In the genomic region with DNA sequence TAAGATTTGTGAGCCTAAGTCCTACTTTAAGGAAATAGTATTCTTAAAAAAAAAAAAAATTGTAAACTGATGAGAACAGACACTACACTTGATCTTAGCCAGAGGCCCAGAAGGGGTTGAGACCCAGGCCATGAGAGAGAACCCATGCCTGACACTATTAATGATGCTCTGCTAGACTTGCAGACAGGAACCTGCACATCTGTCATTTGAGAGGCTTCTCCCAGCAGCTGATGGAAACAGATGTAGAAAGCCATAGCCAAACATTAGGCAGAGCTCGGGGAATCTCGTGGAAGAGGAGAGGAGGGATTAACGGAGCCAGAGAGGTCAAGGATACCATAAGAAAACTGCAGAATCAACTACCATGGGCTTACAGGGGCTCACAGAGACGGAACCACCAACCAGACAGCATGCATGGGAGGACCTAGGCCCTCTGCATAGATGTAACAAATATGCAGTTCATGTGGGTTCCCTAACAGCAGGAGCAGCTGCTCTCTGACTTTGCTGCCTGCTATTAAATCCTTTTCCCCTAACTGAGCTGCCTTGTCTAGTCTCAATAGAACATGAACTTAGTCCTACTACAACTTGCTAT, we compare ENCODE assay signal across 23 mouse cellular contexts. TPM values are rescaled to one million over a fixed set of nuclear protein-coding genes. Genes with fewer than 3 reads are reported as not detected.
A peak's percentile ranks its signal among the peaks of the same experiment; 100 is the strongest.
DNase-seq lines count a peak whose midpoint lies in the region; ATAC-seq and TF ChIP-seq lines count a peak whose summit lies in the region.
"Had no signal": no experiment of that assay in that cellular context is flagged by ENCODE, and none has a peak within 500 bp of the region (broad histone marks: within the 10 kb centered on the region; RNA-seq: fewer than 3 reads in every experiment).

No protein-coding gene starts in this region.

- H3K27me3 ChIP-seq in hindbrain, embryonic 16.5 days (replicated peaks; ENCODE audit: control insufficient read depth, insufficient read depth, low read length), result no peaks in the 10 kb centered on the region
- no peaks in the 10 kb centered on the region for H3K27me3 ChIP-seq in hindbrain, postnatal 0 days (ENCODE audit: insufficient read depth, low read length)
- no peaks in the 10 kb centered on the region for H3K27me3 ChIP-seq in midbrain, embryonic 11.5 days (ENCODE audit: control insufficient read depth, insufficient read depth, low read length)
- H3K27me3 ChIP-seq in midbrain, postnatal 0 days (ENCODE audit: insufficient read depth, low read length), result no peaks in the 10 kb centered on the region
- H3K27me3 ChIP-seq in limb, embryonic 13.5 days, result no peaks in the 10 kb centered on the region
- H3K27me3 ChIP-seq: CH12.LX; heart, embryonic 12.5 days; hindbrain, embryonic 13.5 days had no signal

- peak; percentile 37; the same call in 1 of the 2 replicates for ATAC-seq in hindbrain, embryonic 16.5 days
- no peak for ATAC-seq in hindbrain, postnatal 0 days
- ATAC-seq in midbrain, embryonic 11.5 days (ENCODE audit: low FRiP score), result no peak
- ATAC-seq in midbrain, postnatal 0 days (ENCODE audit: low FRiP score), result no peak
- peak; percentile 48 for ATAC-seq in limb, embryonic 13.5 days (ENCODE audit: low FRiP score, low read depth)

- TF ChIP-seq CTCF in hindbrain, postnatal 0 days (IDR thresholded peaks at IDR 0.05; ENCODE audit: low read depth), result no peak
- TF ChIP-seq CTCF in midbrain, postnatal 0 days (IDR thresholded peaks at IDR 0.05), result no peak

- H3K9ac ChIP-seq in hindbrain, embryonic 16.5 days (ENCODE audit: low read depth, low read length), result no peak overlapping the region
- H3K9ac ChIP-seq in hindbrain, postnatal 0 days (replicated peaks; ENCODE audit: low read length), result no peak overlapping the region
- no peak overlapping the region for H3K9ac ChIP-seq in midbrain, embryonic 11.5 days (ENCODE audit: low read length)
- H3K9ac ChIP-seq in midbrain, postnatal 0 days (replicated peaks; ENCODE audit: low read length, poor library complexity, severe bottlenecking), result no peak overlapping the region
- no peak overlapping the region for H3K9ac ChIP-seq in limb, embryonic 13.5 days
- H3K9ac ChIP-seq: heart, embryonic 12.5 days; hindbrain, embryonic 13.5 days had no signal

- no peaks in the 10 kb centered on the region for H3K4me1 ChIP-seq in hindbrain, embryonic 16.5 days (ENCODE audit: control insufficient read depth, insufficient read depth, low read depth, low read length)
- no peaks in the 10 kb centered on the region for H3K4me1 ChIP-seq in hindbrain, postnatal 0 days (ENCODE audit: insufficient read depth, low read length)
- H3K4me1 ChIP-seq in midbrain, embryonic 11.5 days (ENCODE audit: control insufficient read depth, insufficient read depth, low read length), result no peaks in the 10 kb centered on the region
- H3K4me1 ChIP-seq in midbrain, postnatal 0 days (ENCODE audit: insufficient read depth, low read length), result 0 out of 2 replicates have a peak, but pooled peaks cover 2% of the 10 kb centered on the region
- H3K4me1 ChIP-seq in limb, embryonic 13.5 days, result peaks cover 5% of the 10 kb centered on the region; the same call in 1 of the 2 replicates

- 61% methylated on average over 4 of the region's 4 CpGs for WGBS in hindbrain, embryonic 16.5 days
- WGBS in hindbrain, postnatal 0 days, result 62% methylated on average over 4 of the region's 4 CpGs
- WGBS in midbrain, embryonic 11.5 days, result 53% methylated on average over 4 of the region's 4 CpGs
- 52% methylated on average over 4 of the region's 4 CpGs for WGBS in midbrain, postnatal 0 days
- 41% methylated on average over 4 of the region's 4 CpGs for WGBS in limb, embryonic 13.5 days

- H3K27ac ChIP-seq in hindbrain, embryonic 16.5 days (ENCODE audit: low read depth, low read length), result no peak overlapping the region
- no peak overlapping the region for H3K27ac ChIP-seq in hindbrain, postnatal 0 days
- H3K27ac ChIP-seq in midbrain, embryonic 11.5 days (ENCODE audit: low read depth, low read length), result no peak overlapping the region
- no peak overlapping the region for H3K27ac ChIP-seq in midbrain, postnatal 0 days (ENCODE audit: low read depth, low read length)
- H3K27ac ChIP-seq in limb, embryonic 13.5 days, result no peak overlapping the region
- H3K27ac ChIP-seq: hindbrain, embryonic 13.5 days had no signal

- no peaks in the 10 kb centered on the region for H3K36me3 ChIP-seq in hindbrain, embryonic 16.5 days (ENCODE audit: control insufficient read depth, insufficient read depth, low read length)
- no peaks in the 10 kb centered on the region for H3K36me3 ChIP-seq in hindbrain, postnatal 0 days (ENCODE audit: insufficient read depth, low read length)
- H3K36me3 ChIP-seq in midbrain, embryonic 11.5 days (ENCODE audit: control insufficient read depth, insufficient read depth, low read length), result no peaks in the 10 kb centered on the region
- H3K36me3 ChIP-seq in midbrain, postnatal 0 days (ENCODE audit: insufficient read depth, low read length), result no peaks in the 10 kb centered on the region
- H3K36me3 ChIP-seq in limb, embryonic 13.5 days, result no peaks in the 10 kb centered on the region; the same call in 1 of the 2 replicates
- H3K36me3 ChIP-seq: hindbrain, embryonic 13.5 days had no signal

- no peak for DNase-seq in hindbrain, postnatal 0 days (ENCODE audit: low spot score)
- peak; percentile 81 for DNase-seq in midbrain, embryonic 11.5 days (ENCODE audit: low spot score, missing footprints)
- DNase-seq in midbrain, postnatal 0 days (ENCODE audit: low spot score), result no peak
- no peak for DNase-seq in right cerebral cortex, postnatal 25 days
- no peak for DNase-seq in right cerebral cortex, postnatal 10 days (ENCODE audit: low spot score in 2 of 2)
- no peak for DNase-seq in lung, postnatal 25 days (ENCODE audit: low spot score)
- DNase-seq: adrenal gland, postnatal 36 days; cerebellum, adult 2 months; heart, adult 11 months; heart, postnatal 14 days; kidney, adult 18-20 months; kidney, postnatal 36 days; layer of hippocampus, adult 9-11 months; liver; lung, adult 18-20 months; lung, postnatal 14 days; right cerebral cortex, adult 18-20 months; thymus, postnatal 4 days had no signal

- H3K4me2 ChIP-seq in hindbrain, embryonic 16.5 days (ENCODE audit: low read length), result no peak overlapping the region
- H3K4me2 ChIP-seq in hindbrain, postnatal 0 days (ENCODE audit: low read depth, low read length), result no peak overlapping the region
- H3K4me2 ChIP-seq in midbrain, embryonic 11.5 days, result no peak overlapping the region
- H3K4me2 ChIP-seq in midbrain, postnatal 0 days (ENCODE audit: low read depth, low read length, poor library complexity, severe bottlenecking), result no peak overlapping the region
- no peak overlapping the region for H3K4me2 ChIP-seq in limb, embryonic 13.5 days (replicated peaks)
- H3K4me2 ChIP-seq: heart, embryonic 12.5 days; hindbrain, embryonic 13.5 days had no signal

- H3K9me3 ChIP-seq in hindbrain, embryonic 16.5 days (ENCODE audit: control insufficient read depth, low read length), result no peaks in the 10 kb centered on the region
- no peaks in the 10 kb centered on the region for H3K9me3 ChIP-seq in hindbrain, postnatal 0 days (ENCODE audit: low read length)
- H3K9me3 ChIP-seq in midbrain, embryonic 11.5 days (ENCODE audit: control insufficient read depth, low read length), result no peaks in the 10 kb centered on the region
- no peaks in the 10 kb centered on the region for H3K9me3 ChIP-seq in midbrain, postnatal 0 days (ENCODE audit: low read length)
- H3K9me3 ChIP-seq in limb, embryonic 13.5 days, result no peaks in the 10 kb centered on the region
- H3K9me3 ChIP-seq: heart, embryonic 12.5 days; hindbrain, embryonic 13.5 days had no signal

- no peak overlapping the region for H3K4me3 ChIP-seq in hindbrain, embryonic 16.5 days (ENCODE audit: low read length)
- H3K4me3 ChIP-seq in hindbrain, postnatal 0 days (ENCODE audit: low read length), result no peak overlapping the region
- no peak overlapping the region for H3K4me3 ChIP-seq in midbrain, embryonic 11.5 days (ENCODE audit: low read depth, low read length)
- no peak overlapping the region for H3K4me3 ChIP-seq in midbrain, postnatal 0 days (ENCODE audit: low read depth, low read length)
- no peak overlapping the region for H3K4me3 ChIP-seq in limb, embryonic 13.5 days
- H3K4me3 ChIP-seq: heart, embryonic 12.5 days; hindbrain, embryonic 13.5 days had no signal

RNA-seq across cellular contexts. Expression of a gene that starts 50.9 kb away (rescaled TPM):
- polyA plus RNA-seq in hindbrain, embryonic 16.5 days (2015; fragmentation: Nextera tagmentation; extraction: Ambion mirVana), result 23.0 and 26.8 TPM in 2 replicates
- total RNA-seq in hindbrain, postnatal 0 days (2014; rRNA removed), result 30.6 and 30.9 TPM in 2 replicates
- 32.6 and 33.3 TPM in 2 replicates for polyA plus RNA-seq in hindbrain, postnatal 0 days (2015; fragmentation: Nextera tagmentation; extraction: Ambion mirVana)
- polyA plus RNA-seq in midbrain, embryonic 11.5 days (2014; fragmentation: Nextera tagmentation; extraction: Ambion mirVana), result 23.1 and 24.0 TPM in 2 replicates
- total RNA-seq in midbrain, postnatal 0 days (2014; rRNA removed), result 30.4 and 34.9 TPM in 2 replicates
- polyA plus RNA-seq in midbrain, postnatal 0 days (2015; fragmentation: Nextera tagmentation; extraction: Ambion mirVana), result 29.2 and 29.8 TPM in 2 replicates
- polyA plus RNA-seq in limb, embryonic 13.5 days (2015; fragmentation: Nextera tagmentation; extraction: Ambion mirVana), result 13.5 and 15.6 TPM in 2 replicates

Comparison
In these comparisons a context has a peak if more than half of its experiments do, and no peak if none do; other contexts are left out.
1. ATAC-seq: peak in hindbrain, embryonic 16.5 days (single experiment) and limb, embryonic 13.5 days (single experiment); none in hindbrain, postnatal 0 days (single experiment), midbrain, embryonic 11.5 days (single experiment) and midbrain, postnatal 0 days (single experiment).